Mouse (Mus musculus) lung, postnatal 0 days (tissue): ENCODE data around the gene Slc22a6. TPM values are rescaled to one million over a fixed set of nuclear protein-coding genes. Genes with fewer than 3 reads are reported as not detected.

Experiments used
- ATAC-seq: fragments of 200-750 bp; cut with Nextera tagmentation; 2 replicates; pipeline ENCODE4 v1.8.0; 2017; ENCODE audit warnings: moderate library complexity
- DNase-seq: peaks from one replicate; pipeline ENCODE4 v3.0.0-alpha.2; 2016; ENCODE audit warnings: low spot score
- H3K27ac ChIP-seq: fragments of 300-500 bp; sonication (generic); 2 replicates; pipeline ENCODE4 v1.5.1; 2014; ENCODE audit warnings: antibody characterized with exemption, mild to moderate bottlenecking, low read length, mixed read lengths
- H3K27me3 ChIP-seq: fragments of 300-500 bp; sonication (generic); replicated peaks from 2 replicates; pipeline ENCODE4 v1.6.1; 2014; ENCODE audit warnings: low read length, mixed read lengths; ENCODE audit not compliant: insufficient read depth
- H3K36me3 ChIP-seq: fragments of 300-500 bp; sonication (generic); 2 replicates; pipeline ENCODE4 v1.6.1; 2014; ENCODE audit warnings: low read length, mixed read lengths; ENCODE audit not compliant: insufficient read depth
- H3K4me1 ChIP-seq: fragments of 300-500 bp; sonication (generic); 2 replicates; pipeline ENCODE4 v1.6.1; 2014; ENCODE audit warnings: antibody characterized with exemption, low read depth, low read length, mixed read lengths; ENCODE audit not compliant: insufficient read depth
- H3K4me2 ChIP-seq: fragments of 300-500 bp; sonication (generic); replicated peaks from 2 replicates; pipeline ENCODE4 v1.6.1; 2014; ENCODE audit warnings: low read depth, mild to moderate bottlenecking, low read length, moderate library complexity, mixed read lengths
- H3K4me3 ChIP-seq: fragments of 300-500 bp; sonication (generic); 2 replicates; pipeline ENCODE4 v1.5.1; 2014; ENCODE audit warnings: low read depth, low read length
- H3K9ac ChIP-seq: fragments of 300-500 bp; sonication (generic); replicated peaks from 2 replicates; pipeline ENCODE4 v1.6.1; 2014; ENCODE audit warnings: low read depth, mild to moderate bottlenecking
- H3K9me3 ChIP-seq: fragments of 300-500 bp; sonication (generic); 2 replicates; pipeline ENCODE4 v1.6.1; 2016; ENCODE audit warnings: low read length, mixed read lengths
- CTCF ChIP-seq: IDR thresholded peaks from 2 replicates; pipeline ENCODE4 v1.5.1; 2016; ENCODE audit warnings: antibody characterized with exemption, mild to moderate bottlenecking
- EP300 ChIP-seq: IDR thresholded peaks from 2 replicates; pipeline ENCODE4 v1.6.1; 2016; ENCODE audit warnings: antibody characterized with exemption, mild to moderate bottlenecking, control low read depth
- WGBS: fragments of 180-500 bp; shearing (Covaris S2); extraction: QIAGEN DNeasy Blood & Tissue Kit; methylation state at CpG from one replicate; pipeline ENCODE4 v1.1.7; 2014; 5-methylcytosine and 5-hydroxymethylcytosine counted together
- polyA plus RNA-seq: library from polyadenylated mRNA; unstranded; fragments of >200 nt; fragmentation: Nextera tagmentation; extraction: Ambion mirVana; gene quantifications from 2 replicates; pipeline ENCODE4 v1.2.1, GENCODE M21; 2015

The Slc22a6 gene
- polyA plus RNA-seq, 1 experiment from 2014 or later = not detected

GRCm38 (mm10) chr19:8578293-8578969 lies 39.4 kb upstream of the Slc22a6 start:
- ATAC-seq (peak; percentile 40), DNase-seq (peak; percentile 80)
- Histone ChIP-seq H3K9ac (peak overlapping the region; percentile 19; the same call in 1 of the 2 replicates), H3K9me3 (no peaks in the 10 kb centered on the region), H3K4me3 (peak overlapping the region; percentile 28), H3K4me1 (no peaks in the 10 kb centered on the region), H3K4me2 (peak overlapping the region; percentile 62), H3K36me3 (no peaks in the 10 kb centered on the region), H3K27me3 (no peaks in the 10 kb centered on the region), H3K27ac (no peak overlapping the region)
- TF ChIP-seq EP300 = no peak
- TF ChIP-seq CTCF = peak; percentile 100
- 4% methylated on average over 24 of the region's 24 CpGs for WGBS

GRCm38 (mm10) chr19:8578970-8579342 lies 38.9 kb upstream of the Slc22a6 start:
- Histone ChIP-seq H3K4me3 (no peak overlapping the region), H3K4me2 (peak overlapping the region; percentile 62), H3K27me3 (no peaks in the 10 kb centered on the region), H3K36me3 (no peaks in the 10 kb centered on the region), H3K9ac (no peak overlapping the region), H3K27ac (no peak overlapping the region), H3K9me3 (no peaks in the 10 kb centered on the region), H3K4me1 (no peaks in the 10 kb centered on the region)
- 35% methylated on average over 2 of the region's 2 CpGs for WGBS
- DNase-seq = no peak
- TF ChIP-seq EP300 = no peak
- no peak for TF ChIP-seq CTCF
- ATAC-seq = no peak

GRCm38 (mm10) chr19:8585298-8585697 lies 32.5 kb upstream of the Slc22a6 start:
- TF ChIP-seq CTCF (no peak), EP300 (no peak)
- no peak for DNase-seq

GRCm38 (mm10) chr19:8585899-8586298 lies 31.9 kb upstream of the Slc22a6 start:
- no peak for DNase-seq
- no peaks in the 10 kb centered on the region for H3K4me1 ChIP-seq
- no peak for ATAC-seq
- no peak overlapping the region for H3K4me2 ChIP-seq
- H3K4me3 ChIP-seq = no peak overlapping the region
- H3K9me3 ChIP-seq = no peaks in the 10 kb centered on the region
- H3K9ac ChIP-seq = no peak overlapping the region
- no peak overlapping the region for H3K27ac ChIP-seq
- H3K36me3 ChIP-seq = no peaks in the 10 kb centered on the region
- TF ChIP-seq EP300 = no peak
- TF ChIP-seq CTCF = no peak
- H3K27me3 ChIP-seq = no peaks in the 10 kb centered on the region
- WGBS = 82% methylated on average over 2 of the region's 2 CpGs

More at GRCm38 (mm10) chr19:8585298-8585697, 32.5 kb upstream of the Slc22a6 start:
- no peak overlapping the region for H3K9ac ChIP-seq
- H3K4me1 ChIP-seq = no peaks in the 10 kb centered on the region
- no peak for ATAC-seq
- no peaks in the 10 kb centered on the region for H3K9me3 ChIP-seq
- no peak overlapping the region for H3K27ac ChIP-seq
- no peaks in the 10 kb centered on the region for H3K27me3 ChIP-seq
- no peak overlapping the region for H3K4me2 ChIP-seq
- H3K4me3 ChIP-seq = no peak overlapping the region
- WGBS = 49% methylated on average over 3 of the region's 3 CpGs
- H3K36me3 ChIP-seq = no peaks in the 10 kb centered on the region

GRCm38 (mm10) chr19:8586350-8586749 lies 31.5 kb upstream of the Slc22a6 start:
- Histone ChIP-seq H3K27ac (no peak overlapping the region), H3K36me3 (no peaks in the 10 kb centered on the region), H3K9ac (no peak overlapping the region), H3K27me3 (no peaks in the 10 kb centered on the region), H3K4me3 (no peak overlapping the region), H3K9me3 (no peaks in the 10 kb centered on the region), H3K4me1 (no peaks in the 10 kb centered on the region), H3K4me2 (no peak overlapping the region)
- no peak for ATAC-seq
- no peak for TF ChIP-seq CTCF
- WGBS = 31% methylated on average over 3 of the region's 3 CpGs
- no peak for DNase-seq

- ATAC-seq = no peak
- Histone ChIP-seq H3K9ac (no peak overlapping the region), H3K9me3 (no peaks in the 10 kb centered on the region), H3K4me3 (no peak overlapping the region), H3K27ac (no peak overlapping the region), H3K36me3 (no peaks in the 10 kb centered on the region), H3K4me1 (no peaks in the 10 kb centered on the region), H3K4me2 (no peak overlapping the region), H3K27me3 (no peaks in the 10 kb centered on the region)
- 56% methylated on average over 1 of the region's 1 CpGs for WGBS
- TF ChIP-seq EP300 (no peak), CTCF (peak; percentile 29)
- DNase-seq = no peak
These were observed 30.5 kb upstream of the Slc22a6 start for GRCm38 (mm10) chr19:8587315-8587714.
